Mouse (Mus musculus): Measurements from ENCODE around the gene Gm7694. TPM values are rescaled to one million over a fixed set of nuclear protein-coding genes. Genes with fewer than 3 reads are reported as not detected.

Gene Gm7694
- polyA plus RNA-seq (2011; ENCODE audit: insufficient read depth, insufficient read length, low read depth, missing spikeins): 1.5 and 1.8 TPM in 2 replicates

- no peak for TF ChIP-seq POLR2A (IDR thresholded peaks at IDR 0.05; ENCODE audit: insufficient read depth, low read length)
- no peak for TF ChIP-seq EP300 (IDR thresholded peaks at IDR 0.05; ENCODE audit: insufficient read depth, low read depth, low read length)
- no peak for TF ChIP-seq CTCF (IDR thresholded peaks at IDR 0.05; ENCODE audit: low read depth, low read length)
- H3K27ac ChIP-seq (ENCODE audit: insufficient read depth, low read length): no peak within 1 kb of the TSS
- H3K27me3 ChIP-seq (ENCODE audit: control insufficient read depth, insufficient read depth, low read length, poor library complexity, severe bottlenecking): no peaks in the 10 kb centered on the region; the same call in 1 of the 2 replicates
- no peak within 1 kb of the TSS for H3K4me3 ChIP-seq (ENCODE audit: low read depth, low read length)
- H3K36me3 ChIP-seq (ENCODE audit: control insufficient read depth, insufficient read depth, low read length, poor library complexity, severe bottlenecking): no peaks in the 10 kb centered on the region
- no peaks in the 10 kb centered on the region for H3K9me3 ChIP-seq (replicated peaks; ENCODE audit: control insufficient read depth, insufficient read depth, low read length, poor library complexity, severe bottlenecking)
- no peaks in the 10 kb centered on the region for H3K4me1 ChIP-seq (ENCODE audit: control insufficient read depth, insufficient read depth, low read length)
- H3K9ac ChIP-seq (ENCODE audit: low read depth, poor library complexity, severe bottlenecking): no peak within 1 kb of the TSS
Measured at GRCm38 (mm10) chr1:170306232-170306631, at the start of gene Gm7694. Gene Gm7694, minus strand, starts transcription at chr1:170306332.

- Histone ChIP-seq H3K9me3 (replicated peaks; ENCODE audit: control insufficient read depth, insufficient read depth, low read length, poor library complexity, severe bottlenecking) (no peaks in the 10 kb centered on the region), H3K36me3 (ENCODE audit: control insufficient read depth, insufficient read depth, low read length, poor library complexity, severe bottlenecking) (no peaks in the 10 kb centered on the region), H3K27me3 (ENCODE audit: control insufficient read depth, insufficient read depth, low read length, poor library complexity, severe bottlenecking) (no peaks in the 10 kb centered on the region), H3K9ac (ENCODE audit: low read depth, poor library complexity, severe bottlenecking) (no peak overlapping the region), H3K4me1 (ENCODE audit: control insufficient read depth, insufficient read depth, low read length) (no peaks in the 10 kb centered on the region), H3K4me3 (ENCODE audit: low read depth, low read length) (no peak overlapping the region), H3K27ac (ENCODE audit: insufficient read depth, low read length) (no peak overlapping the region)
- TF ChIP-seq POLR2A (IDR thresholded peaks at IDR 0.05; ENCODE audit: insufficient read depth, low read length) (no peak), EP300 (IDR thresholded peaks at IDR 0.05; ENCODE audit: insufficient read depth, low read depth, low read length) (no peak), CTCF (IDR thresholded peaks at IDR 0.05; ENCODE audit: low read depth, low read length) (no peak)
Measured at GRCm38 (mm10) chr1:170353335-170353734, 47.2 kb upstream of the Gm7694 start.

GRCm38 (mm10) chr1:170351080-170351479, 44.9 kb upstream of the Gm7694 start:
- Histone ChIP-seq H3K4me3 (ENCODE audit: low read depth, low read length) (no peak overlapping the region), H3K27ac (ENCODE audit: insufficient read depth, low read length) (no peak overlapping the region), H3K27me3 (ENCODE audit: control insufficient read depth, insufficient read depth, low read length, poor library complexity, severe bottlenecking) (no peaks in the 10 kb centered on the region), H3K36me3 (ENCODE audit: control insufficient read depth, insufficient read depth, low read length, poor library complexity, severe bottlenecking) (no peaks in the 10 kb centered on the region), H3K4me1 (ENCODE audit: control insufficient read depth, insufficient read depth, low read length) (no peaks in the 10 kb centered on the region), H3K9ac (ENCODE audit: low read depth, poor library complexity, severe bottlenecking) (no peak overlapping the region), H3K9me3 (replicated peaks; ENCODE audit: control insufficient read depth, insufficient read depth, low read length, poor library complexity, severe bottlenecking) (no peaks in the 10 kb centered on the region)
- TF ChIP-seq EP300 (IDR thresholded peaks at IDR 0.05; ENCODE audit: insufficient read depth, low read depth, low read length) (no peak), POLR2A (IDR thresholded peaks at IDR 0.05; ENCODE audit: insufficient read depth, low read length) (no peak), CTCF (IDR thresholded peaks at IDR 0.05; ENCODE audit: low read depth, low read length) (no peak)

GRCm38 (mm10) chr1:170346266-170346665, 40.1 kb upstream of the Gm7694 start:
- no peaks in the 10 kb centered on the region for H3K4me1 ChIP-seq (ENCODE audit: control insufficient read depth, insufficient read depth, low read length)

GRCm38 (mm10) chr1:170343906-170344305, 37.8 kb upstream of the Gm7694 start:
- H3K36me3 ChIP-seq (ENCODE audit: control insufficient read depth, insufficient read depth, low read length, poor library complexity, severe bottlenecking): no peaks in the 10 kb centered on the region
- H3K27ac ChIP-seq (ENCODE audit: insufficient read depth, low read length): no peak overlapping the region
- TF ChIP-seq POLR2A (IDR thresholded peaks at IDR 0.05; ENCODE audit: insufficient read depth, low read length) (no peak), CTCF (IDR thresholded peaks at IDR 0.05; ENCODE audit: low read depth, low read length) (no peak), EP300 (IDR thresholded peaks at IDR 0.05; ENCODE audit: insufficient read depth, low read depth, low read length) (no peak)
- no peak overlapping the region for H3K4me3 ChIP-seq (ENCODE audit: low read depth, low read length)
- H3K9me3 ChIP-seq (replicated peaks; ENCODE audit: control insufficient read depth, insufficient read depth, low read length, poor library complexity, severe bottlenecking): no peaks in the 10 kb centered on the region
- H3K4me1 ChIP-seq (ENCODE audit: control insufficient read depth, insufficient read depth, low read length): no peaks in the 10 kb centered on the region
- no peaks in the 10 kb centered on the region for H3K27me3 ChIP-seq (ENCODE audit: control insufficient read depth, insufficient read depth, low read length, poor library complexity, severe bottlenecking)
- no peak overlapping the region for H3K9ac ChIP-seq (ENCODE audit: low read depth, poor library complexity, severe bottlenecking)

More at GRCm38 (mm10) chr1:170346266-170346665, 40.1 kb upstream of the Gm7694 start:
- Histone ChIP-seq H3K36me3 (ENCODE audit: control insufficient read depth, insufficient read depth, low read length, poor library complexity, severe bottlenecking) (no peaks in the 10 kb centered on the region), H3K9ac (ENCODE audit: low read depth, poor library complexity, severe bottlenecking) (no peak overlapping the region), H3K27ac (ENCODE audit: insufficient read depth, low read length) (no peak overlapping the region), H3K27me3 (ENCODE audit: control insufficient read depth, insufficient read depth, low read length, poor library complexity, severe bottlenecking) (no peaks in the 10 kb centered on the region), H3K4me3 (ENCODE audit: low read depth, low read length) (no peak overlapping the region), H3K9me3 (replicated peaks; ENCODE audit: control insufficient read depth, insufficient read depth, low read length, poor library complexity, severe bottlenecking) (no peaks in the 10 kb centered on the region)
- TF ChIP-seq EP300 (IDR thresholded peaks at IDR 0.05; ENCODE audit: insufficient read depth, low read depth, low read length): no peak
- no peak for TF ChIP-seq CTCF (IDR thresholded peaks at IDR 0.05; ENCODE audit: low read depth, low read length)
- TF ChIP-seq POLR2A (IDR thresholded peaks at IDR 0.05; ENCODE audit: insufficient read depth, low read length): no peak

GRCm38 (mm10) chr1:170343081-170343480, 36.9 kb upstream of the Gm7694 start:
- no peaks in the 10 kb centered on the region for H3K27me3 ChIP-seq (ENCODE audit: control insufficient read depth, insufficient read depth, low read length, poor library complexity, severe bottlenecking)
- TF ChIP-seq EP300 (IDR thresholded peaks at IDR 0.05; ENCODE audit: insufficient read depth, low read depth, low read length) (no peak), POLR2A (IDR thresholded peaks at IDR 0.05; ENCODE audit: insufficient read depth, low read length) (no peak), CTCF (IDR thresholded peaks at IDR 0.05; ENCODE audit: low read depth, low read length) (no peak)
- no peak overlapping the region for H3K9ac ChIP-seq (ENCODE audit: low read depth, poor library complexity, severe bottlenecking)
- no peaks in the 10 kb centered on the region for H3K4me1 ChIP-seq (ENCODE audit: control insufficient read depth, insufficient read depth, low read length)
- no peaks in the 10 kb centered on the region for H3K36me3 ChIP-seq (ENCODE audit: control insufficient read depth, insufficient read depth, low read length, poor library complexity, severe bottlenecking)
- H3K9me3 ChIP-seq (replicated peaks; ENCODE audit: control insufficient read depth, insufficient read depth, low read length, poor library complexity, severe bottlenecking): no peaks in the 10 kb centered on the region
- no peak overlapping the region for H3K4me3 ChIP-seq (ENCODE audit: low read depth, low read length)
- no peak overlapping the region for H3K27ac ChIP-seq (ENCODE audit: insufficient read depth, low read length)
